Mouse (Mus musculus) megakaryocyte, adult 5-6 weeks (primary cell): ENCODE measurements at regions not wholly inside any gene's neighbourhood (a gene's known extent, or its start where the extent isn't known, plus 50 kb on each side); places are given as distances from the start of the nearest gene placed in this dataset.
A peak's percentile ranks its signal among the peaks of the same experiment; 100 is the strongest.

Experiments
- ATAC-seq: 2 replicates; pipeline ENCODE4 v1.8.0; 2016; ENCODE audit warnings: mild to moderate bottlenecking, inconsistent platforms; ENCODE audit not compliant: poor library complexity, severe bottlenecking

- no peak for ATAC-seq
Measured at GRCm38 (mm10) chr4:105911678-105912077, 122.0 kb downstream of the Gm12728 start.

GRCm38 (mm10) chr4:105912296-105912695 lies 122.6 kb downstream of the Gm12728 start:
- no peak for ATAC-seq

- no peak for ATAC-seq
Measured at GRCm38 (mm10) chr4:105914996-105915395, 125.3 kb downstream of the Gm12728 start.

- ATAC-seq, result no peak
Measured at GRCm38 (mm10) chr4:105916229-105916628, 126.6 kb downstream of the Gm12728 start.

GRCm38 (mm10) chr4:105924781-105925382 lies 135.2 kb downstream of the Gm12728 start:
- no peak for ATAC-seq

- no peak for ATAC-seq
Measured at GRCm38 (mm10) chr4:105925506-105925905, 135.8 kb downstream of the Gm12728 start.

- ATAC-seq, result no peak
Measured at GRCm38 (mm10) chr4:105929658-105930057, 140.0 kb downstream of the Gm12728 start.

GRCm38 (mm10) chr4:105934971-105935370 lies 145.3 kb downstream of the Gm12728 start:
- no peak for ATAC-seq

GRCm38 (mm10) chr4:105936755-105937514 lies 147.3 kb downstream of the Gm12728 start:
- peak; percentile 18; the same call in 1 of the 2 replicates for ATAC-seq

- ATAC-seq, result no peak
Measured at GRCm38 (mm10) chr4:105937587-105937986, 147.9 kb downstream of the Gm12728 start.

- no peak for ATAC-seq
Measured at GRCm38 (mm10) chr4:105938886-105939285, 149.2 kb downstream of the Gm12728 start.

GRCm38 (mm10) chr4:105939636-105940199 lies 150.0 kb downstream of the Gm12728 start:
- no peak for ATAC-seq

- no peak for ATAC-seq
Measured at GRCm38 (mm10) chr4:105940891-105941290, 151.2 kb downstream of the Gm12728 start.

- ATAC-seq, result no peak
Measured at GRCm38 (mm10) chr4:105941785-105942184, 152.1 kb downstream of the Gm12728 start.

- ATAC-seq, result no peak
Measured at GRCm38 (mm10) chr4:105944962-105945361, 155.3 kb downstream of the Gm12728 start.

GRCm38 (mm10) chr4:105945921-105946320 lies 156.3 kb downstream of the Gm12728 start:
- no peak for ATAC-seq

GRCm38 (mm10) chr4:105948326-105948725 lies 158.7 kb downstream of the Gm12728 start:
- ATAC-seq, result no peak

GRCm38 (mm10) chr4:105952406-105952805 lies 162.7 kb downstream of the Gm12728 start:
- ATAC-seq, result no peak

- ATAC-seq, result no peak
Measured at GRCm38 (mm10) chr4:105956516-105956915, 166.8 kb downstream of the Gm12728 start.

GRCm38 (mm10) chr4:105958331-105958730 lies 168.7 kb downstream of the Gm12728 start:
- ATAC-seq, result no peak

GRCm38 (mm10) chr4:105961686-105962360 lies 172.2 kb downstream of the Gm12728 start:
- ATAC-seq, result no peak
